Mouse (Mus musculus) layer of hippocampus, adult 2 months (tissue): Measurements from ENCODE around the gene Pigk. TPM values are rescaled to one million over a fixed set of nuclear protein-coding genes. Genes with fewer than 3 reads are reported as not detected.

Experiments
- DNase-seq, 2 experiments: peaks; one replicate each; pipeline ENCODE4 v3.0.0; 2022; ENCODE audit warnings: low spot score in 2 of 2
- H3K27ac ChIP-seq: fragments of 200-600 bp; 2 replicates; pipeline ENCODE4 v1.8.1; 2022
- H3K4me3 ChIP-seq: fragments of 200-600 bp; 2 replicates; pipeline ENCODE4 v1.8.1; 2022; ENCODE audit warnings: mild to moderate bottlenecking
- CTCF ChIP-seq: fragments of 200-600 bp; conservative IDR thresholded peaks from 2 replicates; pipeline ENCODE4 v1.8.1; 2022; ENCODE audit warnings: antibody characterized with exemption, mild to moderate bottlenecking, moderate library complexity
- total RNA-seq, 2 experiments: library from RNA; stranded (reverse); gene quantifications; 2 replicates each; pipeline ENCODE4 v1.2.3; 2021

Gene Pigk
- total RNA-seq, 2 experiments from 2014 or later = 46.1 to 48.3 TPM

DNA sequence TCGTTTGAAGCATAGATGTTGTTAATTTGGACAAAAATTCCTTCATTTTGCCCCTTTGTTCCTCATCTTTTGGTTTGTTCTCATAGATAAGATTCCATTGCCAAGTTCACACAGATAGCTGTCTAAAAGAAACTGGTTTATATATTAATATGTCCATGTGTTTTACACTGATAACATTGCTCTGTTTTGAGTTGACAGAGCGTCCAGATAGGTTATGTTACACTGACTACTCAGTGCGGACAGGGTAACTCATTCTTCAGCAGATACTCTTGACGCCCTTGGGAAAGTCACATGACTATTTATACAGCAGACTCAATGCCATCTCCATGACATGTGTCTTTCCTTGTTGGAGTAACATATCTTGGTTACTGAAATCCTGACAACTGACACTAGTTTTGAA, 242.9 kb downstream of the Pigk start:
- DNase-seq = no peak
- peak overlapping the region; percentile 33 for H3K27ac ChIP-seq
- TF ChIP-seq CTCF = no peak
- H3K4me3 ChIP-seq = no peak overlapping the region

- no peak overlapping the region for H3K4me3 ChIP-seq
- H3K27ac ChIP-seq = peak overlapping the region; percentile 64; the same call in 1 of the 2 replicates
- peak; percentile 89 for TF ChIP-seq CTCF
- DNase-seq = peak; percentile 45 to 51
These were observed 244.7 kb downstream of the Pigk start for GRCm38 (mm10) chr3:152958358-152959150.

GRCm38 (mm10) chr3:152961855-152962376, 248.0 kb downstream of the Pigk start:
- no peak for TF ChIP-seq CTCF
- H3K27ac ChIP-seq = peak overlapping the region; percentile 64; the same call in 1 of the 2 replicates
- DNase-seq = no peak

DNA sequence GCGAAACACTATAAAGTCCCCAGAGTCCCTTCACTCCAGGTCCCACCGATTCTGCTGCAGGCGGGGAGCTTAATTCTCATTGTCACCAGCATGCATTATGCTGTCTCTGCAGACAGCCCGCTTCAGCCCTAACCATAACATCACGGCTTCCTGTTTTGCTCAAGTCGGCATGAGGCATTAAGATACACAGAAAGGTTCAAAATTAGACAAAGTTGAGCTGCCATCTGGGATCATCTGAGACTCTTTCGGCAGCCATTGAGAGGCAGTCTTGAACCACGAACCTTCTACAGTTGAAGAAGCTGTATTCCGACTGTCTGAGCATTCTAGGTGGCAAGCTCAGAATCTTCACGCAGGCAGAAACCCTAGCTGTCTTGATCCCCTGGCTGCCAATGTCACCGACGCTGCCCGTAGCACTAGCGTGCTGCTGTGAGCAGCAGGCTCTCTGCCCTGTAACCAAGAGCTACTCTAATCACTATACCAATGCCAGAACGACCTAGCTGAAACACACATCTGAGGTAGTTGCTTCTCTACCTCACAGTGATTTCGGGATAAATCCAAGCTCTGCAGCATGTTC, 256.0 kb downstream of the Pigk start:
- Histone ChIP-seq H3K4me3 (no peak overlapping the region), H3K27ac (peak overlapping the region; percentile 72)
- TF ChIP-seq CTCF = peak; percentile 30
- no peak for DNase-seq

More at GRCm38 (mm10) chr3:152961855-152962376, 248.0 kb downstream of the Pigk start:
- no peak overlapping the region for H3K4me3 ChIP-seq

GRCm38 (mm10) chr3:152971373-152971772, 257.5 kb downstream of the Pigk start:
- peak; percentile 55 to 64 for DNase-seq
- TF ChIP-seq CTCF = no peak
- no peak overlapping the region for H3K4me3 ChIP-seq
- peak overlapping the region; percentile 78 for H3K27ac ChIP-seq

DNA sequence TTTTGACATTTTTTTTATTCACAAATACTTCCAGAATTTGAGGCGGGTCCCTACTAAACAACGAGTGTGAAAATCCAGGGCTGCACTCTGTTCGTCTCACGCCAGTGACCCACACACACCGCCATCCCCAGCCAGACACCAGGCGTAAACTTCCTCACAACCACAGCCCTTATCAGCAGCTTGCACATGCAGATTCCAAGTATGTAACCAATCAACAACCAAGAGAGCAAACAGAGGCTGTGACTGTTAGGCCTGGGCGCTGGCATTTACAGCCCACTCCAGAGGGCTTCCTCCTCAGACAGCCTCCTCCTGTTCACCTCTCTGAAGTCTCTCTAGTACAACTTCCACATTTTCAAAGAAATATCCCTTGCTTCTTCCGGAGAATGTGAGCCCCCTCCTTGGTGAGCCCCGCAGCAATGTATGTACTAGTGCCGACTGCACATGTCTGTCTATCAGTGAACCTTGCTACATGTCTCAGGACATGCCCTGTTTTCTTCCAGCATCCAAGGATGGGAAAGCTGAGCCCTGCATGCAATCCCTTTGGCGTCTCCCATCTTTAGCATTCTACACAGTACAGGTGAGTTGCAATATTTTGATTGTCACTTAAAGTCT, 265.7 kb downstream of the Pigk start:
- TF ChIP-seq CTCF = no peak
- Histone ChIP-seq H3K27ac (peak overlapping the region; percentile 97), H3K4me3 (peak overlapping the region; percentile 69)
- no peak for DNase-seq

DNA sequence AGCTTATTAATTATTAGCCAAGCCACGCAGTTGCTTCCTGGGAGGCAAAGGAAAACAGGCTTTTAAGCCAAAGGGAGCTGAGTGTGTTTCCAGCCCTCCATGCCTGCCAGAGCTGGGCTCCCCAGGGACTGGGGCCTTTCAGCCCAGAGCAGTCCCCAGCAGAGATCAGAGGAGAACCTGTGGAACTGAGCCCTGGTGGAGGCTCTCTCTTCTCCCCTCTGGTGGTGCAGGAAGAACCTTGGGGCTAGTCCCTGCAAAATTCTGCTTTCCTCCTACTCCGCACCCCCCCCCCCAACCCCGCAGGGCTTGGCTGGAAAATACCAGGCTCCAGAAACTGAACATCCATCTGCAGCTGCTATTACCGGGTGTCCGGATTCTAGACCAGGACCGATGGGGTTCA, 266.5 kb downstream of the Pigk start:
- Histone ChIP-seq H3K27ac (peak overlapping the region; percentile 97), H3K4me3 (peak overlapping the region; percentile 69)
- peak; percentile 63 for TF ChIP-seq CTCF
- peak in 1 of 2 experiments; percentile 47 for DNase-seq

DNA sequence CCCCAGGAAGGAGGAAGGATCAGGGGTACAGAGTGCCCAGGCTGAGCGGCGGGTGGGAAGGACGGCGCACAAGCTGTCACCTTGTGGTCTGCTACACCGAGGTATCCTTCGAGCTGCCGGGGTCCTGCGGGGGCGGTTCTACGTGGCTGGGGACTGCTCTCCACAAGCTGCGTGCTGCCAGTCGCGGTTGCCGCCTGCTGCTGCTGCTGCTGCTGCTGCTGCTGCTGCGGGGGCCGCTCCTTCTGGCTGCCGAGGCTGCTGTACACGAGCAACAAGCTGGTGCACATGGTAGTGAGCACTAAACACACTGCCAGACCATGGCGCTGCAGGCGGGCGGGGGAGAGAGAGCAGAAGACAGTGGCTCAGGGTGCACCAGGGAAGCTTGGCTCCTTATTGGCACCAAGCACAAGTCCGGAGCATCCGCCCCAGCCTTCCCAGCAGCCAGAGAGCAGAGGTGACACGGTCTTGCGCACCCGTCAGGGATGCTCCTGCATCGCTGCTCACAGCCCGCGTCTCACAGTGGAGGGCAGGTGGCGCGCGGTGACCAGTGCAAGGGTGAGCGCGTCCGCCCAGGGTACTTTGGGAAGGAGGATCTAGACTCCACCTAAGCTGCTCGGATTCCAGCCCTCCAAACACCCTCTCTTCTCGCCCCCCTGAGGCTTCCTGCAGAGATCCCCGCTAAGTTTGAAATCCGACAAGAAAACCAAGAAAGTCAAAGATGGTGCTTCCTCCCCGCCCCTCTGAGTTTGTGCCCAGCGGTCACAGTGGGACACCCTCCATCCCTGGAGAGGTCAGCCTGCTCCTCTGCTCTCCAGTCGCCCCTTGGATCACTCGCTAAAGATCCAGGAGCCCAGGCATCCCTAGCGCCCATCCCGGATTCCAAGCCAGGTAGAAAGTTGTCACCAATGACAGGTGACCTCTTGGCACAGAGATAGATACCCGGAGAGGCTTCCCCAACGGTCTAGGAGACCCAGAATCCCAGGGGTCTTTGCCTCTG, 267.4 kb downstream of the Pigk start:
- peak; percentile 39 for TF ChIP-seq CTCF
- Histone ChIP-seq H3K4me3 (peak overlapping the region; percentile 69), H3K27ac (peak overlapping the region; percentile 97)
- peak; percentile 59 to 66 for DNase-seq

DNA sequence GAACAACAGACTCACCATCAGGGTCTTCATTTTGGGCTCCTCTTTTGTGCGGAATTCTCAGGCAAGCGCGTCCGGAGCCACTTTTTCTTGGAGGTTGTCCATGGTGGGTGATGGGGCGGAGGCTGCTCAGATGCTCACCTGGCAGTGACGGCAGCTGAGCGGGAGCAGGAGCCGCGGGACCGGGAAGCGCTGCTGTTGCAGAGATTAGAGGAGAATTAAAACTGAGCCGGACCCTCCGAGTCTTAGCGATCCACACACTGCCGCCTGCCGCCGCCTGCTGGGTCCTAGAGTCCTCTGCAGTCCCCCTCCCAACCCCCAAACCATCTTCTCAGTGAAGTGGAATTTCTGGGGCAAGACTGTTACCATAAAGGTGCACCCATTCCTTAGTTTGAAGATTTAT, 268.1 kb downstream of the Pigk start, which contains the start of gene St6galnac5:
Gene St6galnac5 (minus strand): TSS at position 259 of the 400 bp plus-strand sequence.
- TF ChIP-seq CTCF = peak; percentile 81
- DNase-seq = peak; percentile 65 to 75
- Histone ChIP-seq H3K27ac (peak within 1 kb of the TSS; percentile 97), H3K4me3 (peak within 1 kb of the TSS; percentile 69)

- Histone ChIP-seq H3K27ac (peak overlapping the region; percentile 55), H3K4me3 (no peak overlapping the region)
- TF ChIP-seq CTCF = no peak
- peak in 1 of 2 experiments; percentile 54 for DNase-seq
These were observed 276.9 kb downstream of the Pigk start for GRCm38 (mm10) chr3:152990787-152991186.

GRCm38 (mm10) chr3:152993608-152994007, 279.7 kb downstream of the Pigk start:
- no peak; the same call in 1 of the 2 replicates for TF ChIP-seq CTCF
- DNase-seq = peak; percentile 46 to 71
- Histone ChIP-seq H3K27ac (peak overlapping the region; percentile 55; the same call in 1 of the 2 replicates), H3K4me3 (no peak overlapping the region)

- DNase-seq = no peak
- TF ChIP-seq CTCF = no peak
- Histone ChIP-seq H3K27ac (no peak overlapping the region), H3K4me3 (no peak overlapping the region)
These were observed 284.2 kb downstream of the Pigk start for GRCm38 (mm10) chr3:152998106-152998505.
